Mouse (Mus musculus): ENCODE measurements around the gene Brd7.

The Brd7 gene

GRCm38 (mm10) chr8:88349046-88349445 lies 12.9 kb downstream of the Brd7 start:
- DNase-seq, result no peak

GRCm38 (mm10) chr8:88342026-88342425 lies 20.0 kb downstream of the Brd7 start:
- no peak for DNase-seq

GRCm38 (mm10) chr8:88339887-88340695 lies 21.9 kb downstream of the Brd7 start:
- DNase-seq, result no peak

- DNase-seq, result no peak
Observed at GRCm38 (mm10) chr8:88339221-88339620, 22.8 kb downstream of the Brd7 start.

- no peak for DNase-seq
Observed at GRCm38 (mm10) chr8:88334975-88335374, 27.0 kb downstream of the Brd7 start.

- DNase-seq, result no peak
Observed at GRCm38 (mm10) chr8:88334384-88334783, 27.6 kb downstream of the Brd7 start.

- DNase-seq, result no peak
Observed at GRCm38 (mm10) chr8:88330816-88331215, 31.2 kb downstream of the Brd7 start.

GRCm38 (mm10) chr8:88328689-88329088 lies 33.3 kb downstream of the Brd7 start:
- no peak for DNase-seq

- DNase-seq, result no peak
Observed at GRCm38 (mm10) chr8:88326328-88326727, 35.7 kb downstream of the Brd7 start.

GRCm38 (mm10) chr8:88325795-88326194 lies 36.2 kb downstream of the Brd7 start:
- DNase-seq, result no peak

GRCm38 (mm10) chr8:88325251-88325650 lies 36.7 kb downstream of the Brd7 start:
- DNase-seq, result no peak

GRCm38 (mm10) chr8:88324760-88325159 lies 37.2 kb downstream of the Brd7 start:
- no peak for DNase-seq

- no peak for DNase-seq
Observed at GRCm38 (mm10) chr8:88323523-88323922, 38.5 kb downstream of the Brd7 start.

GRCm38 (mm10) chr8:88321387-88321786 lies 40.6 kb downstream of the Brd7 start:
- DNase-seq, result no peak

GRCm38 (mm10) chr8:88320134-88320533 lies 41.9 kb downstream of the Brd7 start:
- DNase-seq, result no peak

- DNase-seq, result no peak
Observed at GRCm38 (mm10) chr8:88318151-88318550, 43.8 kb downstream of the Brd7 start.

- DNase-seq, result no peak
Observed at GRCm38 (mm10) chr8:88317341-88317740, 44.7 kb downstream of the Brd7 start.

GRCm38 (mm10) chr8:88316139-88316931 lies 45.7 kb downstream of the Brd7 start:
- no peak for DNase-seq

- no peak for DNase-seq
Observed at GRCm38 (mm10) chr8:88315302-88315701, 46.7 kb downstream of the Brd7 start.

- DNase-seq, result no peak
Observed at GRCm38 (mm10) chr8:88313991-88314390, 48.0 kb downstream of the Brd7 start.

GRCm38 (mm10) chr8:88312966-88313365 lies 49.0 kb downstream of the Brd7 start:
- DNase-seq, result no peak

GRCm38 (mm10) chr8:88310286-88310685 lies 51.7 kb downstream of the Brd7 start:
- no peak for DNase-seq

GRCm38 (mm10) chr8:88309881-88310280 lies 52.1 kb downstream of the Brd7 start:
- DNase-seq, result no peak

GRCm38 (mm10) chr8:88309274-88309873 lies 52.6 kb downstream of the Brd7 start:
- no peak for DNase-seq

Data from thymus, adult 18-20 months (tissue).